Mouse (Mus musculus) kidney, postnatal 25 days (tissue): ENCODE data around the gene Gdpd3.
"Not testable (repeated sequence)": the region's sequence is repeated elsewhere in the genome, so short reads cannot be mapped to it uniquely, and the experiment has no call there.

ENCODE experiments used
- DNase-seq, 2 experiments: peaks; one replicate each; pipeline ENCODE4 v3.0.0; 2021; ENCODE audit warnings: mixed read lengths in 2 of 2

Gdpd3 gene

GRCm38 (mm10) chr7:126766201-126766600, at the start of gene Gdpd3:
Gdpd3 (plus strand) TSS chr7:126766334.
- peak; percentile 77 to 88 for DNase-seq

GRCm38 (mm10) chr7:126717566-126717965, 48.6 kb upstream of the Gdpd3 start:
- no peak for DNase-seq

- no peak for DNase-seq
Measured at GRCm38 (mm10) chr7:126718787-126719337, 47.3 kb upstream of the Gdpd3 start.

GRCm38 (mm10) chr7:126721635-126722034, 44.5 kb upstream of the Gdpd3 start:
- no peak for DNase-seq

GRCm38 (mm10) chr7:126725077-126725476, 41.1 kb upstream of the Gdpd3 start:
- no peak for DNase-seq

- DNase-seq: no peak
Measured at GRCm38 (mm10) chr7:126725667-126726066, 40.5 kb upstream of the Gdpd3 start.

GRCm38 (mm10) chr7:126730256-126730789, 35.8 kb upstream of the Gdpd3 start:
- not testable (repeated sequence) for DNase-seq

- no peak for DNase-seq
Measured at GRCm38 (mm10) chr7:126736122-126736521, 30.0 kb upstream of the Gdpd3 start.

GRCm38 (mm10) chr7:126739551-126739950, 26.6 kb upstream of the Gdpd3 start:
- no peak for DNase-seq

- no peak for DNase-seq
Measured at GRCm38 (mm10) chr7:126740132-126740735, 25.9 kb upstream of the Gdpd3 start.

GRCm38 (mm10) chr7:126740977-126741376, 25.2 kb upstream of the Gdpd3 start:
- no peak for DNase-seq

- DNase-seq: no peak
Measured at GRCm38 (mm10) chr7:126741452-126741851, 24.7 kb upstream of the Gdpd3 start.

- DNase-seq: no peak
Measured at GRCm38 (mm10) chr7:126741964-126742482, 24.1 kb upstream of the Gdpd3 start.

GRCm38 (mm10) chr7:126746066-126746465, 20.1 kb upstream of the Gdpd3 start:
- DNase-seq: no peak

- DNase-seq: no peak
Measured at GRCm38 (mm10) chr7:126746798-126747197, 19.3 kb upstream of the Gdpd3 start.

GRCm38 (mm10) chr7:126748824-126749223, 17.3 kb upstream of the Gdpd3 start:
- no peak for DNase-seq

- no peak for DNase-seq
Measured at GRCm38 (mm10) chr7:126749582-126750343, 16.4 kb upstream of the Gdpd3 start.

GRCm38 (mm10) chr7:126754866-126755265, 11.3 kb upstream of the Gdpd3 start:
- DNase-seq: peak; percentile 88 to 89

- DNase-seq: no peak
Measured at GRCm38 (mm10) chr7:126758539-126758938, 7.6 kb upstream of the Gdpd3 start.

GRCm38 (mm10) chr7:126759050-126759671, 7.0 kb upstream of the Gdpd3 start, which contains the start of gene Mapk3:
Mapk3 (plus strand) TSS chr7:126759601.
- peak; percentile 93 to 95 for DNase-seq

GRCm38 (mm10) chr7:126759672-126760390, 6.3 kb upstream of the Gdpd3 start:
- no peak for DNase-seq

GRCm38 (mm10) chr7:126760391-126760802, 5.7 kb upstream of the Gdpd3 start:
- DNase-seq: peak; percentile 76 to 86
